Mouse (Mus musculus): Measurements from ENCODE around the gene Kncn. TPM values are rescaled to one million over a fixed set of nuclear protein-coding genes. Genes with fewer than 3 reads are reported as not detected.

Gene Kncn
- polyA plus RNA-seq, 1 experiment = 0.09 TPM

GRCm38 (mm10) chr4:115886875-115887274 lies 2.7 kb downstream of the Kncn start:
- H3K36me3 ChIP-seq (ENCODE audit: control insufficient read depth, insufficient read depth, low read length) = no peaks in the 10 kb centered on the region
- no peak for TF ChIP-seq POLR2A (IDR thresholded peaks at IDR 0.05; ENCODE audit: control insufficient read depth, extremely low read depth, insufficient read depth, low read length, poor library complexity)
- TF ChIP-seq CTCF (IDR thresholded peaks at IDR 0.05; ENCODE audit: borderline replicate concordance, control insufficient read depth, extremely low read depth, insufficient read depth, low read length, poor library complexity) = no peak
- H3K27ac ChIP-seq (ENCODE audit: control insufficient read depth, insufficient read depth, low read length) = no peak overlapping the region
- H3K4me1 ChIP-seq (replicated peaks; ENCODE audit: control insufficient read depth, insufficient read depth, low read length) = no peaks in the 10 kb centered on the region
- peaks cover 7% of the 10 kb centered on the region; the same call in 1 of the 2 replicates for H3K27me3 ChIP-seq (ENCODE audit: control insufficient read depth, insufficient read depth, low read length)
- WGBS = 40% methylated on average over 1 of the region's 1 CpGs
- no peak overlapping the region for H3K4me3 ChIP-seq (ENCODE audit: control insufficient read depth, insufficient read depth, low read length)
- DNase-seq = no peak

- Histone ChIP-seq H3K36me3 (ENCODE audit: control insufficient read depth, insufficient read depth, low read length) (no peaks in the 10 kb centered on the region), H3K27me3 (ENCODE audit: control insufficient read depth, insufficient read depth, low read length) (peaks cover 7% of the 10 kb centered on the region; the same call in 1 of the 2 replicates), H3K4me1 (replicated peaks; ENCODE audit: control insufficient read depth, insufficient read depth, low read length) (no peaks in the 10 kb centered on the region), H3K4me3 (ENCODE audit: control insufficient read depth, insufficient read depth, low read length) (no peak overlapping the region), H3K27ac (ENCODE audit: control insufficient read depth, insufficient read depth, low read length) (no peak overlapping the region)
- TF ChIP-seq CTCF (IDR thresholded peaks at IDR 0.05; ENCODE audit: borderline replicate concordance, control insufficient read depth, extremely low read depth, insufficient read depth, low read length, poor library complexity) (no peak), POLR2A (IDR thresholded peaks at IDR 0.05; ENCODE audit: control insufficient read depth, extremely low read depth, insufficient read depth, low read length, poor library complexity) (no peak)
- 27% methylated on average over 6 of the region's 6 CpGs for WGBS
- DNase-seq = no peak
Observed at GRCm38 (mm10) chr4:115890066-115890465, 5.9 kb downstream of the Kncn start.

- Histone ChIP-seq H3K4me1 (replicated peaks; ENCODE audit: control insufficient read depth, insufficient read depth, low read length) (no peaks in the 10 kb centered on the region), H3K27ac (ENCODE audit: control insufficient read depth, insufficient read depth, low read length) (no peak within 1 kb of the TSS), H3K27me3 (ENCODE audit: control insufficient read depth, insufficient read depth, low read length) (peaks cover 7% of the 10 kb centered on the region; the same call in 1 of the 2 replicates), H3K4me3 (ENCODE audit: control insufficient read depth, insufficient read depth, low read length) (no peak within 1 kb of the TSS), H3K36me3 (ENCODE audit: control insufficient read depth, insufficient read depth, low read length) (no peaks in the 10 kb centered on the region)
- no peak for DNase-seq
- WGBS = 5% methylated on average over 31 of the region's 31 CpGs
- no peak for TF ChIP-seq POLR2A (IDR thresholded peaks at IDR 0.05; ENCODE audit: control insufficient read depth, extremely low read depth, insufficient read depth, low read length, poor library complexity)
- no peak for TF ChIP-seq CTCF (IDR thresholded peaks at IDR 0.05; ENCODE audit: borderline replicate concordance, control insufficient read depth, extremely low read depth, insufficient read depth, low read length, poor library complexity)
Observed at GRCm38 (mm10) chr4:115890553-115890952, 6.4 kb downstream of the Kncn start, which contains the start of gene 6430628N08Rik. 6430628N08Rik (plus strand) TSS chr4:115890665.

GRCm38 (mm10) chr4:115894281-115894680 lies 10.1 kb downstream of the Kncn start:
- Histone ChIP-seq H3K27ac (ENCODE audit: control insufficient read depth, insufficient read depth, low read length) (no peak overlapping the region), H3K27me3 (ENCODE audit: control insufficient read depth, insufficient read depth, low read length) (peaks cover 11% of the 10 kb centered on the region; the same call in 1 of the 2 replicates), H3K36me3 (ENCODE audit: control insufficient read depth, insufficient read depth, low read length) (no peaks in the 10 kb centered on the region), H3K4me3 (ENCODE audit: control insufficient read depth, insufficient read depth, low read length) (no peak overlapping the region), H3K4me1 (replicated peaks; ENCODE audit: control insufficient read depth, insufficient read depth, low read length) (no peaks in the 10 kb centered on the region)
- TF ChIP-seq CTCF (IDR thresholded peaks at IDR 0.05; ENCODE audit: borderline replicate concordance, control insufficient read depth, extremely low read depth, insufficient read depth, low read length, poor library complexity) = no peak
- no peak for TF ChIP-seq POLR2A (IDR thresholded peaks at IDR 0.05; ENCODE audit: control insufficient read depth, extremely low read depth, insufficient read depth, low read length, poor library complexity)
- WGBS = 58% methylated on average over 3 of the region's 3 CpGs
- no peak for DNase-seq

- H3K4me1 ChIP-seq (replicated peaks; ENCODE audit: control insufficient read depth, insufficient read depth, low read length) = no peaks in the 10 kb centered on the region
- H3K4me3 ChIP-seq (ENCODE audit: control insufficient read depth, insufficient read depth, low read length) = no peak overlapping the region
- no peak for TF ChIP-seq CTCF (IDR thresholded peaks at IDR 0.05; ENCODE audit: borderline replicate concordance, control insufficient read depth, extremely low read depth, insufficient read depth, low read length, poor library complexity)
- no peak for TF ChIP-seq POLR2A (IDR thresholded peaks at IDR 0.05; ENCODE audit: control insufficient read depth, extremely low read depth, insufficient read depth, low read length, poor library complexity)
- no peak for DNase-seq
- WGBS = 7% methylated on average over 53 of the region's 56 CpGs
- H3K27me3 ChIP-seq (ENCODE audit: control insufficient read depth, insufficient read depth, low read length) = peaks cover 4% of the 10 kb centered on the region; the same call in 1 of the 2 replicates
- H3K36me3 ChIP-seq (ENCODE audit: control insufficient read depth, insufficient read depth, low read length) = no peaks in the 10 kb centered on the region
- H3K27ac ChIP-seq (ENCODE audit: control insufficient read depth, insufficient read depth, low read length) = no peak overlapping the region
Observed at GRCm38 (mm10) chr4:115897901-115898631, 13.9 kb downstream of the Kncn start.

GRCm38 (mm10) chr4:115902816-115903215 lies 18.6 kb downstream of the Kncn start:
- WGBS = 23% methylated on average over 5 of the region's 5 CpGs
- H3K4me1 ChIP-seq (replicated peaks; ENCODE audit: control insufficient read depth, insufficient read depth, low read length) = no peaks in the 10 kb centered on the region
- peak; percentile 69 for DNase-seq

More at GRCm38 (mm10) chr4:115902816-115903215, 18.6 kb downstream of the Kncn start:
- Histone ChIP-seq H3K27me3 (ENCODE audit: control insufficient read depth, insufficient read depth, low read length) (peaks cover 4% of the 10 kb centered on the region; the same call in 1 of the 2 replicates), H3K4me3 (ENCODE audit: control insufficient read depth, insufficient read depth, low read length) (no peak overlapping the region), H3K27ac (ENCODE audit: control insufficient read depth, insufficient read depth, low read length) (no peak overlapping the region), H3K36me3 (ENCODE audit: control insufficient read depth, insufficient read depth, low read length) (no peaks in the 10 kb centered on the region)
- TF ChIP-seq CTCF (IDR thresholded peaks at IDR 0.05; ENCODE audit: borderline replicate concordance, control insufficient read depth, extremely low read depth, insufficient read depth, low read length, poor library complexity) (no peak), POLR2A (IDR thresholded peaks at IDR 0.05; ENCODE audit: control insufficient read depth, extremely low read depth, insufficient read depth, low read length, poor library complexity) (no peak)
